Mouse (Mus musculus) left cerebral cortex, postnatal 14 days (tissue): ENCODE results near the gene Ndufaf8. TPM values are rescaled to one million over a fixed set of nuclear protein-coding genes. Genes with fewer than 3 reads are reported as not detected.
A peak's percentile ranks its signal among the peaks of the same experiment; 100 is the strongest.

Source experiments
- DNase-seq, 2 experiments: peaks; one replicate each; pipeline ENCODE4 v3.0.0; 2021 to 2022; ENCODE audit warnings: low spot score in 2 of 2, mixed read lengths in 1 of 2
- intact Hi-C: fragments of 180-260 bp; cut with DNase I; formaldehyde crosslinking; loops from one replicate; pipeline ENCODE4 v1.15.1; 2025
- total RNA-seq, 2 experiments: library from RNA; stranded (reverse); gene quantifications; 2 replicates each; pipeline ENCODE4 v1.2.3; 2021

The Ndufaf8 gene
- total RNA-seq, 2 experiments from 2014 or later: 35.3 to 39.1 TPM

DNA sequence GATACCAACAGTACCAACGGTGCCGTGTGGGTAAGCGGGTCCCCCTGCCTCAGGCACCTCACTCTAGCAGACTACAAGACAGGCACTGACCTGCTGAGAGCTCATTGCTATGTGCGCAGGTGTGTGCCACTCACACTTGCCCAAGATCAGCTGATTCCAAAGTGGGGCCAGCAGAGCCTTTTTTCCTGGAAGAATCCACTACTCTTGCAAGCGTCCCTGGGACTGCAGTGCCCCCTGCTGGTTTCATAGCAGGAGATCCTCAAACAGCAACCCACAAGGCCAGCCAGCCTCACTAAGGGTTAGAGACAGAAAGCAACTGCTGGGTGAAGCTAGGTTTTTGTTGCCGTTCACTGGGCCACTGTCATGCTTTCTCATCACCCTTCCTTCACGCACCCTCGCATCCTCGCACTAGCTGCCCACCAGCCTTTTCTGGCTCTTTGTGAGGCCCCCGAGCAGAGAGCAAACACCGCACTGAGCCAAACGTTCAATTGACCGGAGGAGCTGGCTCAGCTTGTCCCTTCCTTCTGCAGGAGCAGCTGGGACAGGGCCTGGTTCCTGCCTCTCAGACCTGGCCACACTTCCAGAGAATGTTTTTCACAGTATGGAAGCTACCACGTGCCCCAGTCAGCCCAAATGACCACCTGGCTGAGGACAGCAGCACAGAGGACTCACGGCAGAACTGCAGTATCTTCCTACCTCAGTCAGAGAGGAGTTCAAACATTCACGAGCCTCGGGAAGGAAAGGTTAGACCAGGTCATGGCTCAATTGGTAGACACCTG, 22.1 kb downstream of the Ndufaf8 start:
- intact Hi-C loops: no loop called here

GRCm38 (mm10) chr11:120122126-120122525, 23.4 kb downstream of the Ndufaf8 start:
- intact Hi-C loops: no loop called here
- no peak for DNase-seq

More for the DNA sequence above, 22.1 kb downstream of the Ndufaf8 start:
- peak; percentile 81 to 86 for DNase-seq

GRCm38 (mm10) chr11:120126845-120127244, 28.1 kb downstream of the Ndufaf8 start:
- no peak for DNase-seq
- intact Hi-C loops: no loop called here

DNA sequence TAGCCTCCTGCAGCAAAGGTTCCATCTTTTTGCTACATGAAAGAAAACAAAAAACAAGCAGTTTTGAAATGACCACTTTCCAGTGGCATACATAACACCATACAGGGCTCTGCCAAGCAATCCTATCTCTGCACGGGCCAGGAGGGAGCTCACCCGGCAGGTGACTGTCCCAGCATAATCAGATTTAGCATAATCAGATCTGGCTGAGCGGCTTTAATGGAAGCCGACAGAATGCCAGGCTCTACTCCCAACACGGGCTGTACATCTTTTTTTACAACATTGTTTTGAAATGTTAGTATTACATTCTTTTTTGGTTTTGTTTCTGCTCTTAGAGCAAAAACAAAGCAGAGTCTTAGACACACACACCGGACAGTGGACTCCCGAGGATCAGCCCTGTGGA, 30.6 kb downstream of the Ndufaf8 start:
- DNase-seq: no peak
- intact Hi-C loops: no loop called here

DNA sequence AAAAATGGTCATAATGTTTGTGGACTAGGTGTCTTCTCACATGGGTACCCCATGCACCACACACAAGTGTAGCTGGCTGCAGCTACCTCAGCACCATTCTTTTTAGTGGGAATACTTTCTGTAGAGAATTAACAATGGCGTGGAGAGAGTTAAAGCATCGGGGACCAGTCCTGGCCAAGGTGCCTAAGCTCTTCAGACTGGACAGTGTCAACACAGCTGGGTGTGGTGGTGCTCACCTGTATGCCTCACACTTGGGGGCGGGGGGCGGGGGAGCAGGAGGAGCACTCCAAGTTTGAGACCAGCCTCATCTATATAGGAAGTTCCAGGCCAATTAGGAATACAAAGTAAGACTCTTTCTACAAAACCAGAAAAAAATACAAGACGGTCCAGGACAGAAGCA, 35.4 kb downstream of the Ndufaf8 start:
- no peak for DNase-seq
- intact Hi-C loops: no loop called here

- DNase-seq: no peak
- intact Hi-C loops: no loop called here
These were observed 36.3 kb downstream of the Ndufaf8 start for GRCm38 (mm10) chr11:120134847-120135530.

DNA sequence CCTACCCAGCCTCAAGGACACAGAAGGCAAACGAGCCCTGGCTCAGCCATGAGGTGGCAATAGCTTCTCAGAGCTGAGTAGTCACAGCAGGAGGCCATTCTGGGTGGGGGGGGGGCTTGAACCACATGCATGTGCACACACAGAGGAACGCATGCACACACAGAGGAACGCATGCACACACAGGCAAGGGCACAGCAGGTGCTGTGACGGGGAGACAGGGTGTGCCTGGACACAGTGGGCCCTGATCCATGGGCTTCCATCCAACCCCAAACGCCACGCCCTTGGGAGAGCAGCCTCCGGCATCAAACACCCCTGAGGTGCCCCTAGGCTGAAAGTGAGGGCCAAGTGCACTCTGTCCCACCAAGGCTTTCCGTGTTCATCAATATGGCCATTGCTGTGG, 37.5 kb downstream of the Ndufaf8 start:
- intact Hi-C loops: no loop called here
- no peak for DNase-seq

- intact Hi-C loops: no loop called here
- peak; percentile 71 to 82 for DNase-seq
These were observed 38.3 kb downstream of the Ndufaf8 start for GRCm38 (mm10) chr11:120136796-120137624.

- DNase-seq: no peak
- intact Hi-C loops: no loop called here
These were observed 38.9 kb downstream of the Ndufaf8 start for GRCm38 (mm10) chr11:120137625-120138004.

DNA sequence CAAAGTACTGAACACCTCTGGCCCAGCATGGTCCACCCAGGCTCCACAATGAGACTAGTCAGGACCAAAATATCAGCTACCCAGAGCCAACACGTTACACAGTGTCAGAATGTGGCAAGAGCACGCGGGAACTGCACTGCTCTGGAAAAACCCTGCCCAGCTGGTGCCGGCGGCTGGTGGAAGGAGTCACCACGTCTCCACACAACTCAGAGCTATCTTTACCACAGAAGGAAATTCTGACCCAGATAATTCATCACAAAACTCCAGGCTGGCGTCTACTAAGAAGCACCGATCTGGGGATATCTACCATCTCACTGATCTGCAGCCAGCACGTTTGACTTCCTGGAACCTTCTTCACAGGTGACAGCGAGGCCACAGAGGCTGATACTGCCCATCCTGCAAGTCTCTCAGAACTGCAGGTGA, 40.6 kb downstream of the Ndufaf8 start:
- intact Hi-C loops: no loop called here
- DNase-seq: peak; percentile 29 to 33

DNA sequence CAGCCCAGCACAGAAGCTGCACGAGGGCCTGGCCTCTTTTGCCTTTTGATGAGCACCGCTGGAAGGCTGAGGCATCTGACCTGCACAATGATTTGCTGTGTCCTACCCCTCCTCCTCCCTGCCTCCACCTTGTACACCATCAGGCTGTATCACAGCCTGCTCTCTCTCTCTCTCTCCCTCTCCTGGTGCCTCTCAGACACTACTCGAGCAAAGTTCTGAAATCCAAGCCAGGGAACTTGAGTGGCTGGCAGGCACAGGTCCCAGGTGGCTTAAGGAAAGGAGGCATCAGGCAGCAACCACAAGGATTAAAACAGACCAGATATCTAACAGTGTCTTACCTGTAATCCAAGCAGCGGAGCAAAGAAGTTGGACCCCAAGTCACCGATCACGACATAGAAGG, 41.5 kb downstream of the Ndufaf8 start:
- DNase-seq: no peak
- intact Hi-C loops: no loop called here

GRCm38 (mm10) chr11:120142601-120143051, 43.9 kb downstream of the Ndufaf8 start:
- intact Hi-C loops: no loop called here
- DNase-seq: peak; percentile 39 to 67

- intact Hi-C loops: no loop called here
- DNase-seq: no peak
These were observed 45.2 kb downstream of the Ndufaf8 start for GRCm38 (mm10) chr11:120143708-120144497.

GRCm38 (mm10) chr11:120148201-120148855, 49.6 kb downstream of the Ndufaf8 start:
- intact Hi-C loops: no loop called here
- no peak for DNase-seq

- intact Hi-C loops: no loop called here
- no peak for DNase-seq
These were observed 50.9 kb downstream of the Ndufaf8 start for GRCm38 (mm10) chr11:120149510-120150200.
